Mouse (Mus musculus): ENCODE measurements around the gene Efna5.

Efna5 gene

GRCm38 (mm10) chr17:62881176-62881790 is at the start of gene Efna5:
Gene Efna5, minus strand, starts transcription at chr17:62881317.
- DNase-seq, result no peak

GRCm38 (mm10) chr17:62915304-62915703 is 34.2 kb upstream of the Efna5 start:
- no peak for DNase-seq

GRCm38 (mm10) chr17:62905692-62906445 is 24.8 kb upstream of the Efna5 start:
- DNase-seq, result no peak

- no peak for DNase-seq
These were observed 17.9 kb upstream of the Efna5 start for GRCm38 (mm10) chr17:62899066-62899465.

- no peak for DNase-seq
These were observed 8.9 kb upstream of the Efna5 start for GRCm38 (mm10) chr17:62889991-62890390.

GRCm38 (mm10) chr17:62884129-62884506 is 3.0 kb upstream of the Efna5 start:
- DNase-seq, result peak; percentile 38

- DNase-seq, result peak; percentile 29
These were observed 2.5 kb upstream of the Efna5 start for GRCm38 (mm10) chr17:62883476-62884128.

- DNase-seq, result peak; percentile 80
These were observed 1.8 kb upstream of the Efna5 start for GRCm38 (mm10) chr17:62882726-62883475.

GRCm38 (mm10) chr17:62881791-62882725 is 941 bp upstream of the Efna5 start:
- DNase-seq, result peak; percentile 44

- DNase-seq, result peak; percentile 27
These were observed 574 bp downstream of the Efna5 start for GRCm38 (mm10) chr17:62880311-62881175.

GRCm38 (mm10) chr17:62879526-62880310 is 1.4 kb downstream of the Efna5 start:
- DNase-seq, result peak; percentile 14

GRCm38 (mm10) chr17:62875727-62876126 is 5.4 kb downstream of the Efna5 start:
- DNase-seq, result no peak

- DNase-seq, result no peak
These were observed 9.2 kb downstream of the Efna5 start for GRCm38 (mm10) chr17:62871928-62872327.

GRCm38 (mm10) chr17:62871191-62871590 is 9.9 kb downstream of the Efna5 start:
- no peak for DNase-seq

GRCm38 (mm10) chr17:62870446-62870845 is 10.7 kb downstream of the Efna5 start:
- DNase-seq, result no peak

- DNase-seq, result no peak
These were observed 16.2 kb downstream of the Efna5 start for GRCm38 (mm10) chr17:62864966-62865365.

GRCm38 (mm10) chr17:62863004-62863403 is 18.1 kb downstream of the Efna5 start:
- DNase-seq, result no peak

- DNase-seq, result no peak
These were observed 18.7 kb downstream of the Efna5 start for GRCm38 (mm10) chr17:62862298-62862999.

GRCm38 (mm10) chr17:62857275-62857674 is 23.8 kb downstream of the Efna5 start:
- DNase-seq, result no peak

- no peak for DNase-seq
These were observed 27.4 kb downstream of the Efna5 start for GRCm38 (mm10) chr17:62853741-62854140.

Data from kidney, adult 11 months (tissue).